Mouse (Mus musculus) forebrain, embryonic 13.5 days (tissue): Measurements from ENCODE around the gene Gm28434. TPM values are rescaled to one million over a fixed set of nuclear protein-coding genes. Genes with fewer than 3 reads are reported as not detected.

ENCODE experiments used
- ATAC-seq: fragments of 200-750 bp; cut with Nextera tagmentation; 2 replicates; pipeline ENCODE4 v1.8.0; 2017
- H3K27ac ChIP-seq: fragments of 300-500 bp; sonication (generic); 2 replicates; pipeline ENCODE4 v1.5.1; 2015; ENCODE audit warnings: inconsistent platforms, mild to moderate bottlenecking, moderate library complexity
- H3K27me3 ChIP-seq: fragments of 300-500 bp; sonication (generic); 2 replicates; pipeline ENCODE4 v1.6.1; 2015; ENCODE audit warnings: mild to moderate bottlenecking, inconsistent platforms
- H3K36me3 ChIP-seq: fragments of 300-500 bp; sonication (generic); 2 replicates; pipeline ENCODE4 v1.6.1; 2015; ENCODE audit warnings: mild to moderate bottlenecking, inconsistent platforms; ENCODE audit not compliant: poor library complexity, severe bottlenecking
- H3K4me1 ChIP-seq: fragments of 300-500 bp; sonication (generic); 2 replicates; pipeline ENCODE4 v1.6.1; 2015; ENCODE audit warnings: inconsistent platforms
- H3K4me2 ChIP-seq: fragments of 300-500 bp; sonication (generic); 2 replicates; pipeline ENCODE4 v1.6.1; 2015; ENCODE audit warnings: inconsistent platforms, mild to moderate bottlenecking, moderate library complexity
- H3K4me3 ChIP-seq: fragments of 300-500 bp; sonication (generic); 2 replicates; pipeline ENCODE4 v1.5.1; 2015; ENCODE audit warnings: mild to moderate bottlenecking, inconsistent platforms
- H3K9ac ChIP-seq: fragments of 300-500 bp; sonication (generic); 2 replicates; pipeline ENCODE4 v1.6.1; 2015; ENCODE audit warnings: mild to moderate bottlenecking, inconsistent platforms
- H3K9me3 ChIP-seq: fragments of 300-500 bp; sonication (generic); replicated peaks from 2 replicates; pipeline ENCODE4 v1.6.1; 2016; ENCODE audit warnings: inconsistent platforms
- WGBS: fragments of 180-500 bp; shearing (Covaris S2); methylation state at CpG from one replicate; pipeline ENCODE4 v1.1.7; 2015; 5-methylcytosine and 5-hydroxymethylcytosine counted together
- polyA plus RNA-seq: library from polyadenylated mRNA; unstranded; fragments of >200 nt; fragmentation: Nextera tagmentation; extraction: Ambion mirVana; gene quantifications from 2 replicates; pipeline ENCODE4 v1.2.1, GENCODE M21; 2015

Gene Gm28434
- not detected in 2 replicates for polyA plus RNA-seq

- 51% methylated on average over 2 of the region's 2 CpGs for whole genome bisulfite sequencing
- no peaks in the 10 kb centered on the region for H3K4me1 ChIP-seq
- no peak within 1 kb of the TSS for H3K9ac ChIP-seq
- H3K4me2 ChIP-seq: no peak within 1 kb of the TSS
- no peaks in the 10 kb centered on the region for H3K9me3 ChIP-seq
- no peak within 1 kb of the TSS for H3K27ac ChIP-seq
- H3K27me3 ChIP-seq: no peaks in the 10 kb centered on the region
- H3K36me3 ChIP-seq: no peaks in the 10 kb centered on the region
- ATAC-seq: no peak
- H3K4me3 ChIP-seq: no peak within 1 kb of the TSS
Observed at GRCm38 (mm10) chr5:87969201-87969600, at the start of gene Gm28434, which contains the start of gene 2310003L06Rik. TSS of gene Gm28434 (plus strand) at chr5:87969517. TSS of gene 2310003L06Rik (plus strand) at chr5:87969459.

- Histone ChIP-seq H3K9ac (no peak within 1 kb of the TSS), H3K4me3 (no peak within 1 kb of the TSS)
- ATAC-seq: no peak
Observed at GRCm38 (mm10) chr5:87925372-87925771, 43.9 kb upstream of the Gm28434 start, which contains the start of gene Csn3. TSS of gene Csn3 (plus strand) at chr5:87925579.

GRCm38 (mm10) chr5:87931603-87932002, 37.7 kb upstream of the Gm28434 start:
- WGBS: 50% methylated on average over 1 of the region's 1 CpGs

More at GRCm38 (mm10) chr5:87925372-87925771, 43.9 kb upstream of the Gm28434 start, which contains the start of gene Csn3:
- no peaks in the 10 kb centered on the region for H3K9me3 ChIP-seq
- no peaks in the 10 kb centered on the region for H3K36me3 ChIP-seq
- no peak within 1 kb of the TSS for H3K27ac ChIP-seq
- no peaks in the 10 kb centered on the region for H3K27me3 ChIP-seq
- no peaks in the 10 kb centered on the region for H3K4me1 ChIP-seq
- no peak within 1 kb of the TSS for H3K4me2 ChIP-seq
- WGBS: 26% methylated on average over 5 of the region's 5 CpGs

GRCm38 (mm10) chr5:87940752-87941151, 28.6 kb upstream of the Gm28434 start:
- H3K27ac ChIP-seq: no peak overlapping the region
- no peak overlapping the region for H3K9ac ChIP-seq
- no peaks in the 10 kb centered on the region for H3K9me3 ChIP-seq
- H3K27me3 ChIP-seq: no peaks in the 10 kb centered on the region
- H3K4me2 ChIP-seq: no peak overlapping the region
- 51% methylated on average over 3 of the region's 3 CpGs for WGBS
- no peaks in the 10 kb centered on the region for H3K4me1 ChIP-seq
- H3K4me3 ChIP-seq: no peak overlapping the region
- no peaks in the 10 kb centered on the region for H3K36me3 ChIP-seq
- ATAC-seq: no peak

More at GRCm38 (mm10) chr5:87931603-87932002, 37.7 kb upstream of the Gm28434 start:
- Histone ChIP-seq H3K4me3 (no peak overlapping the region), H3K4me1 (no peaks in the 10 kb centered on the region), H3K4me2 (no peak overlapping the region), H3K27ac (no peak overlapping the region), H3K9me3 (no peaks in the 10 kb centered on the region), H3K27me3 (no peaks in the 10 kb centered on the region), H3K9ac (no peak overlapping the region), H3K36me3 (no peaks in the 10 kb centered on the region)
- no peak for ATAC-seq

GRCm38 (mm10) chr5:87942515-87942914, 26.8 kb upstream of the Gm28434 start:
- ATAC-seq: peak; percentile 24; the same call in 1 of the 2 replicates

GRCm38 (mm10) chr5:87951836-87952235, 17.5 kb upstream of the Gm28434 start:
- ATAC-seq: no peak
- Histone ChIP-seq H3K9ac (no peak overlapping the region), H3K4me1 (no peaks in the 10 kb centered on the region), H3K4me3 (no peak overlapping the region), H3K27me3 (no peaks in the 10 kb centered on the region), H3K4me2 (no peak overlapping the region), H3K36me3 (no peaks in the 10 kb centered on the region), H3K9me3 (no peaks in the 10 kb centered on the region), H3K27ac (no peak overlapping the region)

More at GRCm38 (mm10) chr5:87942515-87942914, 26.8 kb upstream of the Gm28434 start:
- H3K36me3 ChIP-seq: no peaks in the 10 kb centered on the region
- no peak overlapping the region for H3K27ac ChIP-seq
- H3K9ac ChIP-seq: no peak overlapping the region
- no peak overlapping the region for H3K4me2 ChIP-seq
- H3K9me3 ChIP-seq: no peaks in the 10 kb centered on the region
- H3K4me1 ChIP-seq: no peaks in the 10 kb centered on the region
- no peak overlapping the region for H3K4me3 ChIP-seq
- no peaks in the 10 kb centered on the region for H3K27me3 ChIP-seq

GRCm38 (mm10) chr5:87979139-87979538, 9.8 kb downstream of the Gm28434 start, which contains the start of gene Cabs1:
TSS of gene Cabs1 (plus strand) at chr5:87979439.
- Histone ChIP-seq H3K27me3 (no peaks in the 10 kb centered on the region), H3K9ac (no peak within 1 kb of the TSS), H3K4me2 (no peak within 1 kb of the TSS), H3K27ac (no peak within 1 kb of the TSS), H3K9me3 (no peaks in the 10 kb centered on the region), H3K4me3 (no peak within 1 kb of the TSS), H3K36me3 (no peaks in the 10 kb centered on the region), H3K4me1 (no peaks in the 10 kb centered on the region)
- 82% methylated on average over 3 of the region's 3 CpGs for WGBS
- no peak for ATAC-seq

GRCm38 (mm10) chr5:87982468-87983214, 13.3 kb downstream of the Gm28434 start:
- WGBS: 63% methylated on average over 3 of the region's 3 CpGs
- H3K9ac ChIP-seq: no peak overlapping the region
- H3K27ac ChIP-seq: no peak overlapping the region
- no peaks in the 10 kb centered on the region for H3K27me3 ChIP-seq
- H3K4me3 ChIP-seq: no peak overlapping the region
- ATAC-seq: 0 out of 2 replicates have a peak, but pooled peaks have one; percentile 33
- no peak overlapping the region for H3K4me2 ChIP-seq
- no peaks in the 10 kb centered on the region for H3K36me3 ChIP-seq
- no peaks in the 10 kb centered on the region for H3K9me3 ChIP-seq
- no peaks in the 10 kb centered on the region for H3K4me1 ChIP-seq

- Histone ChIP-seq H3K4me3 (no peak within 1 kb of the TSS), H3K9ac (no peak within 1 kb of the TSS), H3K27me3 (no peaks in the 10 kb centered on the region), H3K4me2 (no peak within 1 kb of the TSS), H3K4me1 (no peaks in the 10 kb centered on the region), H3K9me3 (no peaks in the 10 kb centered on the region), H3K27ac (no peak within 1 kb of the TSS), H3K36me3 (no peaks in the 10 kb centered on the region)
- 92% methylated on average over 3 of the region's 3 CpGs for WGBS
- no peak for ATAC-seq
Observed at GRCm38 (mm10) chr5:88002249-88002648, 32.9 kb downstream of the Gm28434 start, which contains the start of gene Smr3a. TSS of gene Smr3a (plus strand) at chr5:88002549.

- Histone ChIP-seq H3K4me2 (no peak overlapping the region), H3K36me3 (no peaks in the 10 kb centered on the region), H3K4me3 (no peak overlapping the region), H3K27ac (no peak overlapping the region), H3K9ac (no peak overlapping the region), H3K27me3 (no peaks in the 10 kb centered on the region), H3K9me3 (no peaks in the 10 kb centered on the region), H3K4me1 (no peaks in the 10 kb centered on the region)
- ATAC-seq: no peak
Observed at GRCm38 (mm10) chr5:88005241-88005640, 35.9 kb downstream of the Gm28434 start.
